Mouse (Mus musculus) midbrain, postnatal 0 days (tissue): ENCODE measurements at regions not wholly inside any gene's neighbourhood (a gene's known extent, or its start where the extent isn't known, plus 50 kb on each side); places are given as distances from the start of the nearest gene placed in this dataset.

Experiments used
- ATAC-seq: fragments of 200-750 bp; cut with Nextera tagmentation; 2 replicates; pipeline ENCODE4 v1.8.0; 2017; ENCODE audit warnings: moderate number of reproducible peaks, mild to moderate bottlenecking, moderate TSS enrichment, moderate library complexity; ENCODE audit not compliant: low FRiP score
- DNase-seq: peaks from one replicate; pipeline ENCODE4 v3.0.0-alpha.2; 2015; ENCODE audit warnings: low spot score
- H3K27ac ChIP-seq: fragments of 300-500 bp; sonication (generic); 2 replicates; pipeline ENCODE4 v1.5.1; 2014; ENCODE audit warnings: low read depth, mild to moderate bottlenecking, low read length, mixed read lengths
- H3K27me3 ChIP-seq: fragments of 300-500 bp; sonication (generic); 2 replicates; pipeline ENCODE4 v1.6.1; 2014; ENCODE audit warnings: low read length, control low read depth, mixed read lengths; ENCODE audit not compliant: insufficient read depth
- H3K36me3 ChIP-seq: fragments of 300-500 bp; sonication (generic); 2 replicates; pipeline ENCODE4 v1.6.1; 2014; ENCODE audit warnings: low read length, control low read depth, mixed read lengths; ENCODE audit not compliant: insufficient read depth
- H3K4me1 ChIP-seq: fragments of 300-500 bp; sonication (generic); 2 replicates; pipeline ENCODE4 v1.6.1; 2014; ENCODE audit warnings: mild to moderate bottlenecking, control low read depth, antibody characterized with exemption, low read length, mixed read lengths; ENCODE audit not compliant: insufficient read depth
- H3K4me2 ChIP-seq: fragments of 300-500 bp; sonication (generic); 2 replicates; pipeline ENCODE4 v1.6.1; 2014; ENCODE audit warnings: low read depth, mild to moderate bottlenecking, low read length, mixed read lengths; ENCODE audit not compliant: poor library complexity, severe bottlenecking
- H3K4me3 ChIP-seq: fragments of 300-500 bp; sonication (generic); 2 replicates; pipeline ENCODE4 v1.5.1; 2014; ENCODE audit warnings: low read depth, mild to moderate bottlenecking, low read length, moderate library complexity
- H3K9ac ChIP-seq: fragments of 300-500 bp; sonication (generic); replicated peaks from 2 replicates; pipeline ENCODE4 v1.6.1; 2014; ENCODE audit warnings: mild to moderate bottlenecking, low read length, moderate library complexity, mixed read lengths; ENCODE audit not compliant: poor library complexity, severe bottlenecking
- H3K9me3 ChIP-seq: fragments of 300-500 bp; sonication (generic); 2 replicates; pipeline ENCODE4 v1.6.1; 2016; ENCODE audit warnings: low read length, control low read depth
- CTCF ChIP-seq: IDR thresholded peaks from 2 replicates; pipeline ENCODE4 v1.5.1; 2016; ENCODE audit warnings: antibody characterized with exemption, mild to moderate bottlenecking
- WGBS: fragments of 180-500 bp; shearing (Covaris S2); extraction: QIAGEN DNeasy Blood & Tissue Kit; methylation state at CpG from one replicate; pipeline ENCODE4 v1.1.7; 2014; 5-methylcytosine and 5-hydroxymethylcytosine counted together

DNA sequence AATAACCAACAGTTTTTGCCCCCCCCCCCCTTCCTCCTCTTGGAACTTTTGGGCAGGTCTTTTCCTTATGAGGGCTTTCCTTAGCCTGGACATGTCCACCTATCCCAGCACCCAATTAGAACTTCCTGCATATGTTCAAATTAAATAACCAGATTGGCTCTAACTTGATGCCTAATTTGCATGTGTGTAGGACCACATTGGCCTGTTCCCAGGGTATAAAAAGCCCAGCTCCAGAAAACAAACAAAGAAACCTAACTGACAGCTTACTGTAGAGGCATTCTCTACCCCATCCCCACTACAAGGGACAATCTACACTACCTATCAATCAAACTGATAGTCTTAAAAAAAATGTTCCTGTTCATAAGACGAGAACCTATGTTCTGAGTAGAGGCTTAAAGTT is 232.6 kb downstream of the Ube2cbp start:
- DNase-seq (no peak), ATAC-seq (no peak)
- H3K36me3 ChIP-seq: no peaks in the 10 kb centered on the region
- no peaks in the 10 kb centered on the region for H3K9me3 ChIP-seq
- no peak overlapping the region for H3K27ac ChIP-seq
- TF ChIP-seq CTCF: no peak
- no peak overlapping the region for H3K4me2 ChIP-seq
- H3K27me3 ChIP-seq: no peaks in the 10 kb centered on the region
- no peak overlapping the region for H3K9ac ChIP-seq
- H3K4me3 ChIP-seq: no peak overlapping the region
- H3K4me1 ChIP-seq: 0 out of 2 replicates have a peak, but pooled peaks cover 3% of the 10 kb centered on the region
- 62% methylated on average over 1 of the region's 1 CpGs for WGBS

DNA sequence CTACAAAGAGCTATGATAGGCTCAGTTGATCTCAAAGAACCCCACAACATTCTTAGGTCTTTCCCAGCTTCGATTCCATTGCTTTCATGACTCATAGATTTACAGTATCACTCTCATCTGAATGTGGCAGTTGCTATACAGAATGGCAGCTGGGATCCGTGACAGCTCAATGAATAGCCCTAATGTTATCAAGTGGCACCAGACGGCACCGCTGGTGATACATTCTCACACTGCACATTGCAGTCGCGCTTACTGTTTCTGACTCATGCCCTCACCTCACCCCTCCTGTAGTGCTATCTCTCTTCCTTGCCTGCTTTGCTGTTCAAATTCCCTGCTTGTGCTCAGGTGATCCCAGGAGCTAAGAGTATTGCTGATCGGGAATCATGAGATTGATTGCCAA is 231.0 kb downstream of the Ube2cbp start:
- Histone ChIP-seq H3K4me3 (no peak overlapping the region), H3K4me2 (no peak overlapping the region), H3K4me1 (0 out of 2 replicates have a peak, but pooled peaks cover 3% of the 10 kb centered on the region), H3K36me3 (no peaks in the 10 kb centered on the region), H3K27me3 (no peaks in the 10 kb centered on the region), H3K9me3 (no peaks in the 10 kb centered on the region), H3K27ac (no peak overlapping the region), H3K9ac (no peak overlapping the region)
- DNase-seq (peak; percentile 22), ATAC-seq (no peak)
- WGBS: 87% methylated on average over 7 of the region's 7 CpGs
- no peak for TF ChIP-seq CTCF

DNA sequence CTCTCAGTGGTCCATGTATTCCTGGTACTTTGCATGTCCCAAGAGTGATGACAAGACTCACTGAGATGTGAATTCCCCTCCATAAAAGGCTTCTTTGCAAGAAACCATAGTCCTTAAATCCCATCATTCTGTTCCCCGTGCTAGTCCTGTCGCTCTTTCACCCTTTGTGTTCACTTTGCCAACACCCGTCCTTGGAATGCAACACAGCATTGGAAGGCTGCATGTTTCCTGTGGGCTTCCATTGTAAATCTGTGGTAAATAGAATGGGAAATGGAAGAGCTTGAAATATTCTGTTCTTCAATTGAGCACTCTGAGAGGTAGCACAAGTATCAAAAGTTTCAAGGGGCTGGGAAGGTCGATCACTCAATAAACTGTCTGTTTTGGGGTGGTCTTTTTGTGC is 226.1 kb downstream of the Ube2cbp start:
- no peak overlapping the region for H3K9ac ChIP-seq
- no peak for DNase-seq
- no peaks in the 10 kb centered on the region for H3K36me3 ChIP-seq
- WGBS: 68% methylated on average over 4 of the region's 4 CpGs
- TF ChIP-seq CTCF: no peak
- no peaks in the 10 kb centered on the region for H3K9me3 ChIP-seq
- no peak overlapping the region for H3K27ac ChIP-seq
- ATAC-seq: no peak
- H3K4me3 ChIP-seq: no peak overlapping the region
- H3K27me3 ChIP-seq: no peaks in the 10 kb centered on the region
- H3K4me2 ChIP-seq: no peak overlapping the region
- no peaks in the 10 kb centered on the region for H3K4me1 ChIP-seq

DNA sequence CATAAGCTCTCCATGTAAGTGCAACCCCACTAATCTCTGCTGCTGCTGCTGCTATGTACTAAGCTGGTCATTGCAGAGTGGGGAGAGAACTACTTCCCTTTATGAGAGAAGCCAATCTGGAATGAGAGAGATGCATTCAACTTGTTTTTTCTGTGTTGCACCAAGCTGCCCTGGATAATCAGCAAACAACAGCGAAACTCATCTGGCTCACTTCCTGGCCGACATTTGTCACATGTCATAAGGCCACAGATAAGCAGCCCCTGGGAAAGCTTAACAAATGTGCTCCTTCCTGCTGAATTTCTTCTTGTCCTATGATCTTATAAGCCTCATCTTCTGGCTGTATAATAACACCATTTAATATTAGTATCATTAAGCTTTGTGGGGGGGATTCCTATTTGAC is 224.5 kb downstream of the Ube2cbp start:
- no peak for ATAC-seq
- no peak overlapping the region for H3K27ac ChIP-seq
- H3K9me3 ChIP-seq: no peaks in the 10 kb centered on the region
- no peak for DNase-seq
- H3K9ac ChIP-seq: no peak overlapping the region
- H3K4me1 ChIP-seq: no peaks in the 10 kb centered on the region
- TF ChIP-seq CTCF: no peak
- no peaks in the 10 kb centered on the region for H3K36me3 ChIP-seq
- 65% methylated on average over 2 of the region's 2 CpGs for WGBS
- H3K4me3 ChIP-seq: no peak overlapping the region
- H3K27me3 ChIP-seq: no peaks in the 10 kb centered on the region
- no peak overlapping the region for H3K4me2 ChIP-seq

DNA sequence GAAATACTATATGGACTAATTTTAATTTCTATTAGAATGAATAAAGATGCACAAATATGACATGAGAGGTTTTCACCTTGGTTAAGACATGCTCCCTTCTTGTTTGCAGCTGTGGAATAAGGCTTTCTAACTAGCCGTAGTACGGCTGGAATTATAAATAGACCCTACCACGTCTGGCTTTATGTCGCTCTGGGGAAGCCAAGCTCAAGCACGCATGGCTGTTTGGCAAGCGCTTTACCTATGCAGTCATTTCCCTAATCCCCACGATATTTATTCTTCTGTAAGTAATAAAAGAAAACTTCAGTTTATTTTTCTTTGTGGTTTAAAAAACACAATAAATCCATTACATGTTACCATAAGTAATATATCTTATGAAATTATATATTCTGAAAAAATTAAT is 223.9 kb downstream of the Ube2cbp start:
- WGBS: 43% methylated on average over 7 of the region's 7 CpGs
- TF ChIP-seq CTCF: no peak
- no peak overlapping the region for H3K4me3 ChIP-seq
- no peaks in the 10 kb centered on the region for H3K9me3 ChIP-seq
- DNase-seq (peak; percentile 36), ATAC-seq (no peak)
- no peak overlapping the region for H3K9ac ChIP-seq
- no peak overlapping the region for H3K4me2 ChIP-seq
- H3K4me1 ChIP-seq: no peaks in the 10 kb centered on the region
- H3K36me3 ChIP-seq: no peaks in the 10 kb centered on the region
- H3K27ac ChIP-seq: no peak overlapping the region
- H3K27me3 ChIP-seq: no peaks in the 10 kb centered on the region

DNA sequence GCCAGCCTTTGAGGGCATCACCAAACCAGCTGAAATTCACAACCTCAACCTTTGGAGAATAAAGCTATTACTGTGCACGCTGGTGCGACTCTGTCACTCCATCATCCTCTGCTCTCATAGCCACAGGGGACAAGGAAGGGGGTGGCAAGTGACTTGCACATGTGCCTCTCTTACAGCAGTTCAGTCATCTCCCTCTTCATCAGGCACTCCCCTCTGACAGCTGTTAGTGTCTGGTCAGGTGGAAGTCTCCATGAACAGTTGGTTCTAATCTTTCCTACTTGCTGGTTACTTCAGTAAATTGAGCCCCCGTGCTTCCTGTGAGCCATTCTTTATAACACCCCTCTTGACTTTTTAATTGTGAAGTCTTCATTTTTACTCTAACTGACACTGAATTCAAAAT is 214.6 kb downstream of the Ube2cbp start:
- 98% methylated on average over 3 of the region's 3 CpGs for WGBS
- DNase-seq (no peak), ATAC-seq (no peak)
- Histone ChIP-seq H3K4me2 (no peak overlapping the region), H3K4me3 (no peak overlapping the region), H3K27me3 (no peaks in the 10 kb centered on the region), H3K9me3 (no peaks in the 10 kb centered on the region), H3K36me3 (no peaks in the 10 kb centered on the region), H3K4me1 (no peaks in the 10 kb centered on the region), H3K9ac (no peak overlapping the region), H3K27ac (no peak overlapping the region)
- no peak for TF ChIP-seq CTCF
